Mouse (Mus musculus) neural tube, embryonic 14.5 days (tissue): ENCODE data around the gene Tubb3. TPM values are rescaled to one million over a fixed set of nuclear protein-coding genes. Genes with fewer than 3 reads are reported as not detected.

Experiments
- ATAC-seq: fragments of 200-750 bp; cut with Nextera tagmentation; 2 replicates; pipeline ENCODE4 v1.8.0; 2017; ENCODE audit warnings: low read depth, mild to moderate bottlenecking, moderate TSS enrichment, moderate library complexity
- H3K27ac ChIP-seq: fragments of 300-500 bp; sonication (generic); 2 replicates; pipeline ENCODE4 v1.5.1; 2014; ENCODE audit warnings: low read depth, mild to moderate bottlenecking, control low read depth, low read length, moderate library complexity, mixed read lengths
- H3K27me3 ChIP-seq: fragments of 300-500 bp; sonication (generic); 2 replicates; pipeline ENCODE4 v1.6.1; 2014; ENCODE audit warnings: low read length; ENCODE audit not compliant: control insufficient read depth, insufficient read depth
- H3K36me3 ChIP-seq: fragments of 300-500 bp; sonication (generic); 2 replicates; pipeline ENCODE4 v1.6.1; 2014; ENCODE audit warnings: low read length, mixed read lengths; ENCODE audit not compliant: control insufficient read depth, insufficient read depth
- H3K4me1 ChIP-seq: fragments of 300-500 bp; sonication (generic); 2 replicates; pipeline ENCODE4 v1.6.1; 2014; ENCODE audit warnings: low read length; ENCODE audit not compliant: control insufficient read depth, insufficient read depth
- H3K4me2 ChIP-seq: fragments of 300-500 bp; sonication (generic); 2 replicates; pipeline ENCODE4 v1.6.1; 2014; ENCODE audit warnings: mild to moderate bottlenecking, low read depth, low read length, control low read depth
- H3K4me3 ChIP-seq: fragments of 300-500 bp; sonication (generic); 2 replicates; pipeline ENCODE4 v1.5.1; 2014; ENCODE audit warnings: low read depth, low read length, control low read depth, mixed read lengths
- H3K9ac ChIP-seq: fragments of 300-500 bp; sonication (generic); replicated peaks from 2 replicates; pipeline ENCODE4 v1.6.1; 2014; ENCODE audit warnings: low read depth, mild to moderate bottlenecking, control low read depth, low read length, mixed read lengths
- H3K9me3 ChIP-seq: fragments of 300-500 bp; sonication (generic); 2 replicates; pipeline ENCODE4 v1.6.1; 2016; ENCODE audit warnings: low read length; ENCODE audit not compliant: control insufficient read depth
- WGBS: fragments of 180-500 bp; shearing (Covaris S2); extraction: QIAGEN DNeasy Blood & Tissue Kit; methylation state at CpG from one replicate; pipeline ENCODE4 v1.1.7; 2014; 5-methylcytosine and 5-hydroxymethylcytosine counted together
- polyA plus RNA-seq: library from polyadenylated mRNA; unstranded; fragments of >200 nt; fragmentation: Nextera tagmentation; extraction: Ambion mirVana; gene quantifications from 2 replicates; pipeline ENCODE4 v1.2.1, GENCODE M21; 2014

Tubb3 gene
- polyA plus RNA-seq, 1 experiment from 2014 or later, result 1,632 TPM

DNA sequence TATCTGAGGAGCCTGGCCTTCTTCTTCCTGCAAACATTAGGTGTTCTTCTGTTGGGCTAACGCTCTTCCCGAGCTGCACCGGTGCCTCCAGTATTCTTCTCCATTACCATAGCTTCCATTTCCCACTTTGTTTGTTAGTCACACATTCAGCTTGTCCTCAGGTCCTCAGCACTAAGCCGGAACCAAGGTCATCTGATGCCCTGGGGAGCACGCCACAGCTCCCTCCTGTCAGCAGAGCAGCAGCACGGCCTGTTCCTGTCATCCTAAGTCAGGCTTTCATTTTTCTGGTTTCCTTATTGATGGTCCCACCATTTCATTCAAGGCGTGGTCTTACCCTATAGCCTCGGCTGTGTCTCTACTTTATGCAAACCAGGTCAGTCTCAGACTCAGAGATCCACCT is 23.4 kb upstream of the Tubb3 start:
- Histone ChIP-seq H3K27me3 (no peaks in the 10 kb centered on the region), H3K27ac (no peak overlapping the region), H3K9ac (no peak overlapping the region), H3K9me3 (no peaks in the 10 kb centered on the region), H3K36me3 (peaks cover 94% of the 10 kb centered on the region), H3K4me3 (no peak overlapping the region), H3K4me2 (no peak overlapping the region), H3K4me1 (no peaks in the 10 kb centered on the region)
- no peak for ATAC-seq
- WGBS, result 93% methylated on average over 8 of the region's 8 CpGs

DNA sequence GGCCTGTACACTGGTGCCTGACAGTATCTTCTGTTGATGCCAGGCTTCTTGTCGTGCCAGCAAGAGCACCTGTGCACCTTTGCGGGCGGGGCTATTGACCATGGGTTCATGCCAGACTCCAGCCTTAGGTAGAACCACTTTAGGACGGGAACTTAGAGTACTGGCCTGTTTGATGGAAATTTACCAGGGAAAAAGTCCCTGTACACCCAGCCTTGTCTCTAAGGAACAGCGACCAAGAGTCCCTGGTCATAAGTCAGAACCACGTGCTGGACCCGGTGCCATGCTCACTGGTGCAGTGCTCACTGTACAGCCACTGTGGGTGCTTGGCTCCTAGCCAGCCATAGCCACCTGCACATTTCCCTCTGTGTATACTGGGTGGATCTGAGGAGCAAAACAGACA is 22.2 kb upstream of the Tubb3 start:
- H3K9me3 ChIP-seq, result no peaks in the 10 kb centered on the region
- no peak overlapping the region for H3K4me2 ChIP-seq
- 94% methylated on average over 7 of the region's 7 CpGs for WGBS
- H3K4me1 ChIP-seq, result no peaks in the 10 kb centered on the region
- H3K4me3 ChIP-seq, result no peak overlapping the region
- ATAC-seq, result no peak
- peaks cover 94% of the 10 kb centered on the region for H3K36me3 ChIP-seq
- H3K9ac ChIP-seq, result no peak overlapping the region
- no peaks in the 10 kb centered on the region for H3K27me3 ChIP-seq
- H3K27ac ChIP-seq, result no peak overlapping the region

DNA sequence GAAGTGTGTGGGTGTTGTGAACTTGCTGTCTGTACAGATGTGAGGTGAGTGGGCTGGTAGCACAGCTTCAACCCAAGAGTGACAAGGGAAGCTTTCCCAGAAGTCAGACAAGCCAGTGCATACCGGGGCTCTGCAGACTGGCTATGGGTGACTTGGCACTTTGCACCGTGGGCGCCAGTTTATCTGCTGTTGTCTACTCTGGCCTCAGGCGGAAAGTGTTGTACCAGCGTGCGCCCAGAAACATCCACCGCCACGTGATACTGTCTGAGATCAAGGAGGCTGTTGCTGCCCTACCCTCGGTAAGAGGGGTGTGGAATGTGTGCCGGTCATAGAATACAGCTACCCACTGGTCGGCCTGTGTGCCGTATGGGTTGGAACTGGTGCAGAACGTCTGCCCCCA is 12.9 kb upstream of the Tubb3 start:
- ATAC-seq, result no peak
- no peak overlapping the region for H3K9ac ChIP-seq
- no peak overlapping the region for H3K27ac ChIP-seq
- H3K9me3 ChIP-seq, result no peaks in the 10 kb centered on the region
- no peaks in the 10 kb centered on the region for H3K4me1 ChIP-seq
- no peak overlapping the region for H3K4me3 ChIP-seq
- H3K36me3 ChIP-seq, result peaks cover 78% of the 10 kb centered on the region
- no peaks in the 10 kb centered on the region for H3K27me3 ChIP-seq
- no peak overlapping the region for H3K4me2 ChIP-seq
- 97% methylated on average over 13 of the region's 13 CpGs for WGBS

DNA sequence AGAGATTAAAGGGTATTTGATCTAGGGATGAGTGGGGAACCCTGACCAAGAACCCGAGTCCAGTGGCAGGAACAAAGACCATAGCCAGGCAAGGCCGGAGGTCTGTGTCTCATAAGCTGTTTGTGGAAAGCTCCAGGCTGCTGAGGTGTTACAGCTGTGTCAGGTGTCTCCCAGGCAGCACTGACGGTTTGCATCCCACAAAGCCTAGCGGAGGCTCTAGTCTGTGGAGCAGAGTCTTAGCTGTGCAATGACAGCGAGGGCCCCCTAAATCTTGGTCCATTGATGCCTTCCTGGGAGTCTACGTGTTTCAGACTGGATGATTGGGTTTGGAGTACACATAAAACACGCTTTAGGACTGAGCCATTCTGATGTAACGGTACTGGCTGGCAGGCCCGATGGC is 9.3 kb upstream of the Tubb3 start:
- H3K4me2 ChIP-seq, result no peak overlapping the region
- no peaks in the 10 kb centered on the region for H3K9me3 ChIP-seq
- no peaks in the 10 kb centered on the region for H3K27me3 ChIP-seq
- peaks cover 3% of the 10 kb centered on the region; the same call in 1 of the 2 replicates for H3K4me1 ChIP-seq
- H3K9ac ChIP-seq, result no peak overlapping the region
- ATAC-seq, result no peak
- H3K27ac ChIP-seq, result no peak overlapping the region
- 94% methylated on average over 9 of the region's 9 CpGs for WGBS
- peaks cover 54% of the 10 kb centered on the region for H3K36me3 ChIP-seq
- no peak overlapping the region for H3K4me3 ChIP-seq

DNA sequence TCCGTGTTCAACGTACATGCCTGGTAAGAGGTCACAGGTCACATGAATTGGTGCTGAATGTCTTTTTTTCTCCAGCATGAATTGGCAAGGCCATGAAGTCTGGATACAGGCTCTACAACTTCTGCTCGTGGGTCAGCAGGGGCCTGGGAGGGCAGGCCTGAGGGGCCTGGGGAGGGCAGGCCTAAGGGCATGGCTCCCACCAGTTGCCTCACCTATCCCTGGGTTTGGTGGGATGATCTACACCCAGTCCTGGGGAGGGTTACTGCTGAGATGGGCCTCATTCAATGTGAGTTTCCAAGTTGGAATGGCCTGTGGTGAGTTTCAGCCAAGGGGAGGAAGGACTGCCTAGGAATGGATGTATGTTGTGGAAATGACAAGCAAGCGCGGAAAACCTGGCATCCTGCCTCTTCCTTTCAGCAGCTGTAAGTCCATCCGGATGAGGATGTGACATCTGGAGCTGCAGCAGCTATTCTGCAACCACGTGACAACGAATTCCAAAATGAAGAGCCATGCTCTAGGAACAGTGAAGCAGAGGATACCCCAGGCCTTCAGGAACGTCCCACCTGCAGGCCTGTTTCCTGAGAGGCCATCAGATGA is 8.4 kb upstream of the Tubb3 start:
- peaks cover 3% of the 10 kb centered on the region; the same call in 1 of the 2 replicates for H3K4me1 ChIP-seq
- no peak overlapping the region for H3K4me2 ChIP-seq
- H3K9ac ChIP-seq, result no peak overlapping the region
- H3K36me3 ChIP-seq, result peaks cover 49% of the 10 kb centered on the region
- no peaks in the 10 kb centered on the region for H3K9me3 ChIP-seq
- no peak for ATAC-seq
- H3K27me3 ChIP-seq, result no peaks in the 10 kb centered on the region
- no peak overlapping the region for H3K27ac ChIP-seq
- WGBS, result 88% methylated on average over 9 of the region's 9 CpGs
- H3K4me3 ChIP-seq, result no peak overlapping the region

DNA sequence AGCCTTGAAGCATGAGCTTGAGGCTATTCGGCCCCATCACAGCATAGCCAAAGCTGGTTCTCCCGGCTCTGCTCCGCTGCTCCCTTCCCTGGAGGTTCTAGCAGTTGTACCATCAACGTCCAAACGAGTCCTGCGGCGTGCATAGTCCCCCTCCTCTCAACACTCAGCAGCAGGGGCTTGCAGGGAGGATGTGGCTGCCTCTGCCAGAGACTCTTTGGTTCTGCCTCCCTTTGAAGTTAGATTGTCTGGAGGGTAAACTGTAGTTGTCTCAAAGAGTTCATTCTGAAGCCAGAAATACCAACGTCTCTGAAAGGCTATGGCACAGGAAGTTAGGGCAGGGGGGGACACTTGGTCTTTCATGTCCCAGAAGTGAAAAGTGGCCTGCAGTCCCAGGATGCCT is 6.7 kb upstream of the Tubb3 start:
- Histone ChIP-seq H3K9ac (no peak overlapping the region), H3K36me3 (peaks cover 32% of the 10 kb centered on the region), H3K4me3 (no peak overlapping the region), H3K27me3 (no peaks in the 10 kb centered on the region), H3K4me2 (no peak overlapping the region), H3K4me1 (peaks cover 9% of the 10 kb centered on the region), H3K9me3 (no peaks in the 10 kb centered on the region), H3K27ac (no peak overlapping the region)
- WGBS, result 33% methylated on average over 8 of the region's 8 CpGs
- ATAC-seq, result no peak

DNA sequence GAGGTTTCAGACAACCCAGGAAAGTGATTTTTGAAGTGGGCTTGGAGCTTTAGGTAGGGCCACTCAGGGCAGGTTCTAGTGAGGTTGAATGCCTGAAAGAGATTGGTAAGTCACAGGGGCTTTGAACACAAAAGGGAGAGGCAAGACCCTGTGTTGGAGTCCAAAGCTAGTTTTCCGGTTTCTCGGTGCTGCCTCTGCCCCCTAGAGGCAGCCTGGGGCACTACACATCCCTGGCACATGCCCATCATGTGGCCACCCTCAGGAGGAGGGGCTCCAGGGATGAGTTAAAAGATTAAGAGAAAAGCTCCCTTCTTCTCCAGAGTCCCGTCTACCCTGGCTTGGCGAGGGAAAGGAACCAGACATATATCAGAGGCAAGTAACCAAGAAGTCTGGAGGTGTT is 4.4 kb upstream of the Tubb3 start, which contains the start of gene Mc1r:
Gene Mc1r (plus strand): TSS at position 322 of the 400 bp plus-strand sequence.
- Histone ChIP-seq H3K36me3 (peaks cover 14% of the 10 kb centered on the region), H3K9me3 (no peaks in the 10 kb centered on the region), H3K9ac (no peak within 1 kb of the TSS), H3K27me3 (no peaks in the 10 kb centered on the region), H3K27ac (no peak within 1 kb of the TSS), H3K4me3 (no peak within 1 kb of the TSS), H3K4me1 (peaks cover 17% of the 10 kb centered on the region), H3K4me2 (no peak within 1 kb of the TSS)
- no peak for ATAC-seq
- 10% methylated on average over 4 of the region's 4 CpGs for WGBS

DNA sequence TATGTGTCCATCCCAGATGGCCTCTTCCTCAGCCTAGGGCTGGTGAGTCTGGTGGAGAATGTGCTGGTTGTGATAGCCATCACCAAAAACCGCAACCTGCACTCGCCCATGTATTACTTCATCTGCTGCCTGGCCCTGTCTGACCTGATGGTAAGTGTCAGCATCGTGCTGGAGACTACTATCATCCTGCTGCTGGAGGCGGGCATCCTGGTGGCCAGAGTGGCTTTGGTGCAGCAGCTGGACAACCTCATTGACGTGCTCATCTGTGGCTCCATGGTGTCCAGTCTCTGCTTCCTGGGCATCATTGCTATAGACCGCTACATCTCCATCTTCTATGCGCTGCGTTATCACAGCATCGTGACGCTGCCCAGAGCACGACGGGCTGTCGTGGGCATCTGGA is 3.6 kb upstream of the Tubb3 start:
- Histone ChIP-seq H3K4me1 (peaks cover 17% of the 10 kb centered on the region), H3K4me3 (no peak overlapping the region), H3K9ac (no peak overlapping the region), H3K27ac (no peak overlapping the region), H3K4me2 (no peak overlapping the region), H3K9me3 (no peaks in the 10 kb centered on the region), H3K27me3 (no peaks in the 10 kb centered on the region), H3K36me3 (peaks cover 8% of the 10 kb centered on the region; the same call in 1 of the 2 replicates)
- WGBS, result 92% methylated on average over 13 of the region's 13 CpGs
- no peak for ATAC-seq

DNA sequence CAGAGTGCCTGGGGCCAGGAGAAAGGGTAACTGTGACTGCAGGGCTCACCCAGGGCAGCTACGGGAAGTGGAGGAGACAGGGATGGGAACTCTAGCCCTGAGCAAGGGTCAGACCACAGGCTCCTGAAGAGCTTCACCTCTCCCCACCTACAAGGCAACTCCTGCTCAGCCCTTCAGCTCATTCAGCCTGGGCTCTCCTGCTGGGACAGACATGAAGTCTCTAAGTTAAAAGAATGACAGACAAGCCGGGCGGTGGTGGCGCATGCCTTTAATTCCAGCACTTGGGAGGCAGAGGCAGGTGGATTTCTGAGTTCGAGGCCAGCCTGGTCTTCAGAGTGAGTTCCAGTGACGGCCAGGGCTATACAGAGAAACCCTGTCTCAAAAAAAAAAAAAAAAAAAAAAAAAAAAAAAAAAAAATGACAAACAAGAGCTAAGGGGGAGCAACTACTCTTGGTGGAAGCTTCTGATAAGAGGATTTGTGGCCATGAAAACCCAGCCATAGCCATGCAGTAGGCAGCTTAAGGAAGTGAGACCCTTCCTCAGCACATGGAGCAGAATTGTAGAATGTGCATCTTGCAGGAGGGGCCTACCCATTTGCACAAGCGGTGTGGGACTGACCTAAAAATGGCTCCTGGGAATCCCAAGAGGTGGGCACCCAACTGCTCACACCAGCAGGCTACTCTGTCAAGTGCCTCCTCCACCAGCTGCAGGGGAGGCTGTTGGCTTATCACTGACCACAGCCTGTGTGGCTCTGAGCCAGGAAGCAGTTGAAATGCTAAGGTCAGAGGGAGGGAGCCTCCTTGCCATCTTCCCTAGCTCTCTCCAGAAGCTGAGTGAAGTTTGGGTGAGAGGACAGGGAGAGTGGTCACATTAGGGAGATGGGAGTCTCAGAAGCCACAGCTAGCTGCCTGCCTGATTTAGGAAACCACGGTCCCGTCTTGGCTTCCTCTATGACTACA is 2.4 kb upstream of the Tubb3 start:
- 75% methylated on average over 9 of the region's 9 CpGs for WGBS
- H3K9me3 ChIP-seq, result no peaks in the 10 kb centered on the region
- no peak for ATAC-seq
- peak overlapping the region; percentile 96 for H3K27ac ChIP-seq
- no peaks in the 10 kb centered on the region for H3K27me3 ChIP-seq
- H3K4me1 ChIP-seq, result peaks cover 17% of the 10 kb centered on the region
- H3K36me3 ChIP-seq, result no peaks in the 10 kb centered on the region
- no peak overlapping the region for H3K4me3 ChIP-seq
- peak overlapping the region; percentile 34; the same call in 1 of the 2 replicates for H3K9ac ChIP-seq
- H3K4me2 ChIP-seq, result peak overlapping the region; percentile 98; the same call in 1 of the 2 replicates
